Mouse (Mus musculus): ENCODE results near the gene Scn4a. TPM values are rescaled to one million over a fixed set of nuclear protein-coding genes. Genes with fewer than 3 reads are reported as not detected.

Gene Scn4a
- total and polyA plus RNA-seq, 3 experiments, result 0.05 TPM; not detected in 2

DNA sequence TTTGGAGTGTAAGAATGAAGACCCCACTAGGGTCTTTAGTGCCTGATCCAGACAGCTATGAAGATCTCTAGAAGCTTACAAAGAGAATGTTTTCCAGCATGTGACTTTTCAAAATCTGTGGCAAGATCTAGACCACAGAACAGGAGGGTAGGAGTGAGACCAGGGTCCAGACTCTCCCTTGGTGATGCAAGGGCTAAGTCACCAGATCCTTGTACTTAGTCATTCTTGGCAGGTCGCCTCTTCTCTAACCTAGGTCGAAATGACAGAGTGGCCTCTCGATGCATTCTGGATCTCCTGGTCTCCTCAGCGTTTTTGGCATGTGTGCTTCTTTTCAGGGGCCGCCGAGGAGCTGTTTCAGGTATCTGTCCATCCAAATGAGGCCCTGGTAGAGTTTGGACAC is 70.6 kb downstream of the Scn4a start:
- ATAC-seq (ENCODE audit: extremely low read depth, insufficient number of reproducible peaks, low FRiP score, poor library complexity, severe bottlenecking) (no peak), DNase-seq (ENCODE audit: low spot score) (no peak)
- Histone ChIP-seq H3K4me3 (ENCODE audit: low read depth, low read length) (no peak overlapping the region), H3K27me3 (ENCODE audit: insufficient read depth, low read length) (peaks cover 66% of the 10 kb centered on the region), H3K36me3 (replicated peaks) (no peaks in the 10 kb centered on the region), H3K4me1 (ENCODE audit: insufficient read depth, low read depth, low read length) (no peaks in the 10 kb centered on the region), H3K9me3 (replicated peaks) (no peaks in the 10 kb centered on the region)
- TF ChIP-seq GATA2 (IDR thresholded peaks at IDR 0.05; ENCODE audit: borderline replicate concordance, low read depth, low read length), result no peak
- no peak for TF ChIP-seq CTCF (IDR thresholded peaks at IDR 0.05; ENCODE audit: low read depth, low read length)
- no peak for TF ChIP-seq GATA1 (IDR thresholded peaks at IDR 0.05; ENCODE audit: borderline replicate concordance, low read length)
- no peak for TF ChIP-seq POLR2AphosphoS5 (IDR thresholded peaks at IDR 0.05; ENCODE audit: insufficient replicate concordance, low read depth, low read length)
- TF ChIP-seq TAL1 (conservative IDR thresholded peaks at IDR 0.05; ENCODE audit: low read depth, low read length), result no peak

DNA sequence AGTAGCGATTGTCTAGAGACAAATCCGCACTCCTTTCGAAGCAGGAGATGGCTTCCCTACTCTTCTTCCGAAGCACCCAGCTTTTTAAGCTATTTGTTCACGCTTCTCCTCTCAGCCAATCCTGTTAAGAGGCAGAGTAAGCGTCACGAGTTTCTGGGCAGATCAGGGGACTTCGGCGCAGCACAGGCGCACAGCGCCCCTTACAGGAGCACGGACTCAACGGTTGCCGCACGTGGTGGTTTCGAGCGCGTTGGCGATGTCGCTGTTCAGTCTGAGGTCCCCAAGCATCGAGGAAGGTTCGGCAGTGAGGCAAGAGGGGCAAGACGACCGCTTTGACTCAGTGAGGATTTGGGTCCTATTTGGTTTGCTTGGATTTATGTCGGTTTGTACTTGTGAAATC is 76.6 kb downstream of the Scn4a start, which contains the start of gene Tcam1:
Gene Tcam1 (plus strand): TSS at position 219 of the 400 bp plus-strand sequence.
- Histone ChIP-seq H3K4me3 (ENCODE audit: low read depth, low read length) (peak within 1 kb of the TSS; percentile 59; the same call in 1 of the 2 replicates), H3K36me3 (replicated peaks) (peaks cover 1% of the 10 kb centered on the region), H3K27me3 (ENCODE audit: insufficient read depth, low read length) (peaks cover 24% of the 10 kb centered on the region), H3K9me3 (replicated peaks) (no peaks in the 10 kb centered on the region), H3K4me1 (ENCODE audit: insufficient read depth, low read depth, low read length) (peaks cover 35% of the 10 kb centered on the region)
- TF ChIP-seq GATA2 (IDR thresholded peaks at IDR 0.05; ENCODE audit: borderline replicate concordance, low read depth, low read length) (no peak), GATA1 (IDR thresholded peaks at IDR 0.05; ENCODE audit: borderline replicate concordance, low read length) (no peak), POLR2AphosphoS5 (IDR thresholded peaks at IDR 0.05; ENCODE audit: insufficient replicate concordance, low read depth, low read length) (no peak), TAL1 (conservative IDR thresholded peaks at IDR 0.05; ENCODE audit: low read depth, low read length) (no peak), CTCF (IDR thresholded peaks at IDR 0.05; ENCODE audit: low read depth, low read length) (no peak)
- DNase-seq (ENCODE audit: low spot score), result peak; percentile 64
- ATAC-seq (ENCODE audit: extremely low read depth, insufficient number of reproducible peaks, low FRiP score, poor library complexity, severe bottlenecking), result peak; percentile 57; the same call in 1 of the 2 replicates

DNA sequence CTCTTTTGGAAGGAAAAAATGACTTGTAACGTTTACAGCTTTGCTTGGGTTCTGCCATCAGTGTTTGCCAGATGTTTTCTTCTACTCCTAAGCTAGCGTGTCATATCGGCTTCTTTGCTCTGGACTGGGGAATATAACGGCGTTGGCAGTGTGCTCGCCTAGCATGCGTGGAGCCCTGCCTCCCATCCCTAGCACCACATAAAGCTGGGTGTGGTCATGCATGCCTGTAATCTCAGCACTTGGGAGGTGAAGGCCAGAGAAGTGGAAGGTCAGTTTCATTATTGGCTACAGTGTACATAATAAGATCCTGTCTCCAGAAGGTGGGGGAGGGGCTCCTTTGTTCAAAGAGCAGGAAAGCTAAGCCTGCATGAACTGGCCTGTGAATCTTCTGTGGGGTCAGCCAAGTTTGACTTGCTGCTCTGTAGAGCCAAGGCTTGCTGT is 78.1 kb downstream of the Scn4a start:
- Histone ChIP-seq H3K9me3 (replicated peaks) (no peaks in the 10 kb centered on the region), H3K27me3 (ENCODE audit: insufficient read depth, low read length) (peaks cover 19% of the 10 kb centered on the region), H3K4me3 (ENCODE audit: low read depth, low read length) (no peak overlapping the region), H3K36me3 (replicated peaks) (peaks cover 15% of the 10 kb centered on the region), H3K4me1 (ENCODE audit: insufficient read depth, low read depth, low read length) (peaks cover 49% of the 10 kb centered on the region)
- no peak for DNase-seq (ENCODE audit: low spot score)
- ATAC-seq (ENCODE audit: extremely low read depth, insufficient number of reproducible peaks, low FRiP score, poor library complexity, severe bottlenecking), result no peak
- TF ChIP-seq POLR2AphosphoS5 (IDR thresholded peaks at IDR 0.05; ENCODE audit: insufficient replicate concordance, low read depth, low read length) (no peak), GATA2 (IDR thresholded peaks at IDR 0.05; ENCODE audit: borderline replicate concordance, low read depth, low read length) (no peak), CTCF (IDR thresholded peaks at IDR 0.05; ENCODE audit: low read depth, low read length) (no peak), TAL1 (conservative IDR thresholded peaks at IDR 0.05; ENCODE audit: low read depth, low read length) (no peak), GATA1 (IDR thresholded peaks at IDR 0.05; ENCODE audit: borderline replicate concordance, low read length) (no peak)

DNA sequence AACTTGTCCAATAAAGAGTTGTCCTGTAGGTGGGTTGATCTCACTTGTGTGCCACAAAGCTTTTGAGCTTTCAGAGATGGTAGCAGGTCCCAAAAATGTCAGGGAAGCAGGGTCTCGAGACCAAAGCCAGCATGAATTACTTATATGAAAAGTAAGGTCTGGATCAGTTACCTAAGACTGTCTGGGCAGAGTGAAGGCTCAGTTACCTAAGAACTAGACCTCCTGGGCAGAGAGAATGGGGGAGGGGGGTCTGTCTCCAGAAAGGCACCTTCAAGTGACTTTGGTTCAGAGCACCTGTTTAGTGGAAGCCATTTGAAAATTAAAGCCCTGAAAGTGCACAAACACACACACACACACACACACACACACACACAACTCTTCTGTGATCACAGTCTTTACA is 78.7 kb downstream of the Scn4a start:
- Histone ChIP-seq H3K4me1 (ENCODE audit: insufficient read depth, low read depth, low read length) (peaks cover 53% of the 10 kb centered on the region), H3K27me3 (ENCODE audit: insufficient read depth, low read length) (peaks cover 15% of the 10 kb centered on the region), H3K9me3 (replicated peaks) (no peaks in the 10 kb centered on the region), H3K36me3 (replicated peaks) (peaks cover 17% of the 10 kb centered on the region), H3K4me3 (ENCODE audit: low read depth, low read length) (no peak overlapping the region)
- ATAC-seq (ENCODE audit: extremely low read depth, insufficient number of reproducible peaks, low FRiP score, poor library complexity, severe bottlenecking), result no peak
- no peak for DNase-seq (ENCODE audit: low spot score)
- TF ChIP-seq TAL1 (conservative IDR thresholded peaks at IDR 0.05; ENCODE audit: low read depth, low read length), result no peak
- TF ChIP-seq CTCF (IDR thresholded peaks at IDR 0.05; ENCODE audit: low read depth, low read length), result no peak
- TF ChIP-seq GATA1 (IDR thresholded peaks at IDR 0.05; ENCODE audit: borderline replicate concordance, low read length), result no peak
- no peak for TF ChIP-seq POLR2AphosphoS5 (IDR thresholded peaks at IDR 0.05; ENCODE audit: insufficient replicate concordance, low read depth, low read length)
- no peak for TF ChIP-seq GATA2 (IDR thresholded peaks at IDR 0.05; ENCODE audit: borderline replicate concordance, low read depth, low read length)

DNA sequence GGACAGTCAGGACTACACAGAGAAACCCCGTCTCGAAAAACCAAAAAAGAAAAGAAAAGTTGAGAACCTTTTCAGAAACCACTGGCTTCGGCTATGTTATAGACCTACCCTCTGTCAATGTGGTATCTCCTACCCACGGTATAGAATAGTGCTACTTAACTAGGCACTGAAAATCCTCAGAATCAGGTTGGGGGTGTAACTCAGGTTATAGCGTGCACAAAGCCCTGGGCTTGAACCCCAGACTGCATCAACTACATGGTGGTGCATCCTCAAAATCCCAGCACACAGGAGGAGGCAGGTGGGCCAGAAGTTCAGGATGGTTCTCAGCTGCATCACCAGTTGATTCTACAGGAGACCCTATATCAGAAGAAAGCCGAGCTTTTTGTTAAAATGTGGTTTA is 79.3 kb downstream of the Scn4a start:
- Histone ChIP-seq H3K36me3 (replicated peaks) (peaks cover 23% of the 10 kb centered on the region), H3K27me3 (ENCODE audit: insufficient read depth, low read length) (peaks cover 15% of the 10 kb centered on the region), H3K4me3 (ENCODE audit: low read depth, low read length) (peak overlapping the region; percentile 92), H3K4me1 (ENCODE audit: insufficient read depth, low read depth, low read length) (peaks cover 58% of the 10 kb centered on the region), H3K9me3 (replicated peaks) (no peaks in the 10 kb centered on the region)
- DNase-seq (ENCODE audit: low spot score) (no peak), ATAC-seq (ENCODE audit: extremely low read depth, insufficient number of reproducible peaks, low FRiP score, poor library complexity, severe bottlenecking) (no peak)
- TF ChIP-seq GATA2 (IDR thresholded peaks at IDR 0.05; ENCODE audit: borderline replicate concordance, low read depth, low read length) (no peak), CTCF (IDR thresholded peaks at IDR 0.05; ENCODE audit: low read depth, low read length) (no peak), TAL1 (conservative IDR thresholded peaks at IDR 0.05; ENCODE audit: low read depth, low read length) (no peak)

DNA sequence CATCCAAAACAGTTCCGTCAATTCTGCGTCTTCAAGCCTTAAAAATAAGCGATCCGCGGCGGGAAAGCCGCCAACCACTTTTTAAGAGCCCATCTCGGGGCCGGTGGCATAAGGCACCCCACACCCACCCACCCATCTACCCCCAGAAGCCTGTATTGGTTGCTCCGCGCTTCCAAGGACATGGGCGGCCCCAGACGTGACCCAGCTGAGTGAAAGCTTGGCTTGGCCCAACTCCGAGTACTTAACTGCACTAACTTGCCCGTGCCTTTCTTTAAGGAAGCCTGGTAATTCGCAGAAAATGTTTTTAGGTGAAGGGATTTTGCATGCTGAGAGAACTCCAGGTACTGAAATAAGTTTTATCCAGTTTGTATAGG is 79.8 kb downstream of the Scn4a start:
- Histone ChIP-seq H3K27me3 (ENCODE audit: insufficient read depth, low read length) (peaks cover 12% of the 10 kb centered on the region), H3K36me3 (replicated peaks) (peaks cover 28% of the 10 kb centered on the region), H3K4me3 (ENCODE audit: low read depth, low read length) (peak overlapping the region; percentile 92), H3K9me3 (replicated peaks) (no peaks in the 10 kb centered on the region), H3K4me1 (ENCODE audit: insufficient read depth, low read depth, low read length) (peaks cover 63% of the 10 kb centered on the region)
- DNase-seq (ENCODE audit: low spot score) (peak; percentile 45), ATAC-seq (ENCODE audit: extremely low read depth, insufficient number of reproducible peaks, low FRiP score, poor library complexity, severe bottlenecking) (no peak)
- no peak for TF ChIP-seq POLR2AphosphoS5 (IDR thresholded peaks at IDR 0.05; ENCODE audit: insufficient replicate concordance, low read depth, low read length)
- no peak for TF ChIP-seq TAL1 (conservative IDR thresholded peaks at IDR 0.05; ENCODE audit: low read depth, low read length)
- no peak for TF ChIP-seq GATA1 (IDR thresholded peaks at IDR 0.05; ENCODE audit: borderline replicate concordance, low read length)
- TF ChIP-seq CTCF (IDR thresholded peaks at IDR 0.05; ENCODE audit: low read depth, low read length), result no peak
- TF ChIP-seq GATA2 (IDR thresholded peaks at IDR 0.05; ENCODE audit: borderline replicate concordance, low read depth, low read length), result no peak
